Mouse (Mus musculus) skeletal muscle tissue, adult 2 months (tissue): Measurements from ENCODE around the gene Car2.

Experiments used
- DNase-seq: peaks from one replicate; pipeline ENCODE4 v3.0.0-alpha.2; 2012; ENCODE audit warnings: low read depth, low spot score

Gene Car2

GRCm38 (mm10) chr3:14945627-14946026 lies 59.6 kb downstream of the Car2 start:
- no peak for DNase-seq

DNA sequence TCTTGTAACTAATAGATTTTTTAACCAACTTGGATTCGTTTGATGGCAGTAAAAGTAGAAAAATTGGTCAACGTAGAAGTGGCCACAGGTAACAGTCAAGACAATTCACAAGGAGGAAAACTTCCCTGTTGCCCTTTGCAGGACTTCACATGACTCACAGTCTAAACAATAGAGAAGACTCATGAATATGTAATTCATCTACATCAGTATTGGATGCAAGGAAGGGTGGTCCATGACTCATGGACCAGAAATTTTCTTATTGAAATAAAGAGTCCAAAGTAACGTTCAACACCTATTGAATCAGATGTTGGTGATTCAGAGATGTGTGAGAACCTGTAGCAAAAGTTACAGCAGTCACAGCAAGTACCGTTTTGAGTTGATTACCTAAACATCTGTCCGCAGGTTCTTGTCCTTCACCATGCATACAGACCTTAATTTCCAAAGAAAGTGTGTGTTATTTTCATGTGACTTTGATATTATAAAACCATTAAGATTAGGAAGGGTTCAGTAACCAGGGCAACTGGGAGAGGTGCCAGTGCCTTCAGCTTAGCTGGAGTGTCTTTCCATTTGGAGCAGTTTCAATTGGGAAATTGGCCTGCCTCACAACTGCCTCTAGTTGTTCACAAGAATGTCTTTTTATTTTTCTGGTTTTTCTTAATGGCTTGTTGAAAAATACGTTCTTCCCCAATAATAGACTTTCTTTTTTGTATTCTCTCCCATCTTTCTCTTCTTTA lies 62.2 kb downstream of the Car2 start:
- DNase-seq = peak; percentile 4

DNA sequence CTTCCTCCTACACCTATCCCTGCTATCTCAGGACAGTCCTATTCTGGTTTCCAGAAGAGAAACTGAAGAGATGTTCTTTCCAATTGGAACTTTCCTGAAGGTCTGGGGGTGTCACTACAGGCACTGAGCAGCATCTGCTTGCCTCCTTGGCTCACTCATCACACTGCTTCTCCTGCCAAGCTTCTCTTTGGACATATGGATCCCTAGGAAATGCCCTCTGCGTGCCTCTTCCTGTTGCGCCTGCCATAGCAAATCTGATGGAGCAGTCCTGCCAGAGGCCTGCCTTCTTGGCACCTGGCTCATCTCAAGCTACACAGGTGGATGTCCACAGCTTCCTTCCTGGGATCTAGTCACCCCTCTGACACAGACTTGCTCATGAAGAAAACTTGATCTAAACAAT lies 64.0 kb downstream of the Car2 start:
- DNase-seq = no peak
